Mouse (Mus musculus): Measurements from ENCODE around the gene Banf1.

DNA sequence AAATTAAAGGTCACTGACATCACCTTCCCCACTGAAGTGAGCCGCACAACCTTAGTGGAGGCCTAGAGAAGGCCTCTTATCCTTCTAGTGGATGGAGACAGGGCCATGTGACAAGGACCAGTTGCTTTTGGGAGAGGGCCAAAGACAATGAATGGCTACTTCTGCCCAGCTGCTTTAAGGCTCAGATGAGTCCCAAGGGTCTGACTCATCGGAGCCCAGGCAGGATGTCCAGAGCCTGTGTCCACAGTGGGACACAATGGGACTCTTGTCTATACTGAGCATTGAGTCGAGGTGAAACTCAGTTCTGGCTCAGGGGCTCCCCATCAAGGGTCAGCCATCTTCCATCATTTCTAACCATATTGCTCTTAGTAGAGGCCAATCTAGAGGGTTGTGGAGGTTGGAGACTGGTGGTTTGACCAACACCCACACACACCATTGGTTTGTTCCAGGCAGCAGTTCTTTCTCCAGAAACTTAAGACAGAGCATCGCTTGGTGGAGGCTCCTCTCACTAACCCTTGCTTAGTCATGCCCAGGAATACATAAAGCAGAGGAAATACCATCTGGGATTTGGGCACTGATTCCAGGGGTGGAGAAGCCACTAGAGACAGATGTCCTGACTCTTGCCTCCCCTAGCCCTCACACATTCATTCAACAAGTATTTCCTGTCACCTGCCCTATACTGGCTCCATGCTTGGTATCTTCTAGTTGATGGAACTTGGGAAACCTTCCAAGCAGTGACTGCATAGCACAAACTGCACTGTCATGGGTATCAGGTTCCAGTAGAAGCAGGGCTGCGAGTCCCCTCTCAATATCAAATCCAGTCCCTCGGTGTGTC lies 21.5 kb downstream of the Banf1 start:
- TF ChIP-seq CTCF (conservative IDR thresholded peaks at IDR 0.05; ENCODE audit: low read length) (no peak), POU5F1 (IDR thresholded peaks at IDR 0.05; ENCODE audit: borderline replicate concordance, low read length) (no peak)

Data from E14TG2a.4 (cell line).